Mouse (Mus musculus) spleen, postnatal 4 days (tissue): ENCODE data around the gene Slc47a1.
"Not testable (repeated sequence)": the region's sequence is repeated elsewhere in the genome, so short reads cannot be mapped to it uniquely, and the experiment has no call there.

Experiments
- DNase-seq, 2 experiments: peaks; one replicate each; pipeline ENCODE4 v3.0.0; 2022; ENCODE audit warnings: low spot score in 2 of 2

Slc47a1 gene

GRCm38 (mm10) chr11:61377881-61378613 lies at the start of gene Slc47a1:
Slc47a1 (minus strand) TSS chr11:61378345.
- no peak for DNase-seq

- no peak for DNase-seq
Measured at GRCm38 (mm10) chr11:61419253-61419652, 41.1 kb upstream of the Slc47a1 start.

GRCm38 (mm10) chr11:61417945-61418551 lies 39.9 kb upstream of the Slc47a1 start:
- peak; percentile 61 to 86 for DNase-seq

GRCm38 (mm10) chr11:61416540-61416939 lies 38.4 kb upstream of the Slc47a1 start:
- DNase-seq, result not testable (repeated sequence)

- no peak for DNase-seq
Measured at GRCm38 (mm10) chr11:61415444-61415843, 37.3 kb upstream of the Slc47a1 start.

- DNase-seq, result no peak
Measured at GRCm38 (mm10) chr11:61414560-61414959, 36.4 kb upstream of the Slc47a1 start.

- no peak for DNase-seq
Measured at GRCm38 (mm10) chr11:61413411-61413810, 35.3 kb upstream of the Slc47a1 start.

GRCm38 (mm10) chr11:61411809-61412208 lies 33.7 kb upstream of the Slc47a1 start:
- no peak for DNase-seq

- no peak for DNase-seq
Measured at GRCm38 (mm10) chr11:61411221-61411620, 33.1 kb upstream of the Slc47a1 start.

- DNase-seq, result peak; percentile 71 to 91
Measured at GRCm38 (mm10) chr11:61410129-61410528, 32.0 kb upstream of the Slc47a1 start.

GRCm38 (mm10) chr11:61409051-61409450 lies 30.9 kb upstream of the Slc47a1 start:
- DNase-seq, result no peak

- DNase-seq, result peak; percentile 58 to 82
Measured at GRCm38 (mm10) chr11:61408184-61409027, 30.3 kb upstream of the Slc47a1 start.

GRCm38 (mm10) chr11:61407638-61408183 lies 29.6 kb upstream of the Slc47a1 start:
- peak; percentile 79 to 91 for DNase-seq

- DNase-seq, result no peak
Measured at GRCm38 (mm10) chr11:61401794-61402193, 23.6 kb upstream of the Slc47a1 start.

- no peak for DNase-seq
Measured at GRCm38 (mm10) chr11:61400681-61401346, 22.7 kb upstream of the Slc47a1 start.

GRCm38 (mm10) chr11:61397423-61398043 lies 19.4 kb upstream of the Slc47a1 start:
- DNase-seq, result not testable (repeated sequence)

GRCm38 (mm10) chr11:61388936-61389335 lies 10.8 kb upstream of the Slc47a1 start:
- DNase-seq, result no peak

- no peak for DNase-seq
Measured at GRCm38 (mm10) chr11:61388012-61388411, 9.9 kb upstream of the Slc47a1 start.

GRCm38 (mm10) chr11:61387233-61387632 lies 9.1 kb upstream of the Slc47a1 start:
- DNase-seq, result no peak

GRCm38 (mm10) chr11:61385725-61386124 lies 7.6 kb upstream of the Slc47a1 start:
- no peak for DNase-seq

- no peak for DNase-seq
Measured at GRCm38 (mm10) chr11:61381272-61381671, 3.1 kb upstream of the Slc47a1 start.
